Mouse (Mus musculus) Muller cell, postnatal 12 days (primary cell): ENCODE results near the gene Snx15.

ENCODE experiments used
- DNase-seq: peaks from one replicate; pipeline ENCODE4 v3.0.0-alpha.2; 2015; ENCODE audit errors: inconsistent ontology term

Snx15 gene

DNA sequence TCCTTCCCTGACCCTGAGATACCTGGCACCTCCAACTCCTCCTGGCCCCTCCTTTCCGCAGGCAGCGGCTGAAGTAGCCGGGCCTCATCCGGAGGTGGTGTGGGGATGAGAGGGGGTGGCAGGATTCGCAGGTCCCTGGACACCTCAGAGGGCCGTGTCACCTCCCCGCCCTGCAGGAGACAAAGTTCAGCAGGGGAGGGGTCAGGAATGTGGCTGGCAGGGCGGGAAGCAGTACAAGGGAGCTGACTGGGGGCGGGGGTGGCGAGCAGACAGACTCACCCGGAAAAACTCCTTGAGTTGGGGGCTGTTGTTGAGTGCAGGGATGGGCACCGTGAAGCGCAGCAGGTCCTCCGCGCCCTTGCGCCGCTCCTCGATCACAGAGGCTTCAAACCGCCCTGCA lies 6.3 kb downstream of the Snx15 start:
- no peak for DNase-seq

- no peak for DNase-seq
Observed at GRCm38 (mm10) chr19:6118677-6119185, 9.4 kb downstream of the Snx15 start.

- DNase-seq, result peak; percentile 94
Observed at GRCm38 (mm10) chr19:6117986-6118676, 10.0 kb downstream of the Snx15 start, which contains the start of gene Sac3d1. TSS of gene Sac3d1 (minus strand) at chr19:6118650.

- DNase-seq, result peak; percentile 29
Observed at GRCm38 (mm10) chr19:6117346-6117985, 10.6 kb downstream of the Snx15 start.

DNA sequence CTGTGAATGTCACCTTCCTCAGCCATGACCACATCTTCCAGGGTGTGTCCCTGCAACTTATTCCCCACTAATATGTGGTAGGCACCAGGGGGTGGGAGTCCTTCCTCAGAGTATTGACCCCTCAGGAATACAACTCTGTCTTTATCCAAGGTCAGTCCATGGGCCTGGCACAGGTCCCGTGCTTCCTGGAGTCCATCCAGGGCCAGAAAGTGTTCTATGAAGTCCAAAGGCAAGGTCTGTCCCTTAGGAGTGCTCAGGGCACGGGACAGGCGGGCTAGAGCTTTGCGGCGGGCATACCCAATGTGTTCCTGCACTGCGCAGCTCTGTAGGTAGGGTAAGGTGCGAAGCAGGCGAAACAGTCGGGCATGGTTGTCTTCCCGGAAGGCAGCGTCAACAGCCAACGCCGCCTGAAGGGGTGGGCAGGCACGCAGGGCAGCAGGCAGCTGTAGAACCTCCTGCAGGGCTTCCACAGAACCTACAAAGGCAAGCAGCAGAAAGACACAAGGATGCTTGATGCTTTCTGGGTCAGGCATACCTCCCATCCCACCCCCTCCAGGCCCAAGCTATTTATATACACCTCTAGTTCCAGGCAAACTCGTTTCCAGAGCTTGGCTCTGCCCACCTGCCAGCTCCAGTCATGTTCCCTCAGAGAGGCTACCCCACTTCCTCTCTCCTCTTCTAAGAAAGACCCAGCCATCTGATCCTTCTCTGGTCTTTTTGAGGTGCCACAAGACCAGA lies 11.8 kb downstream of the Snx15 start:
- no peak for DNase-seq

DNA sequence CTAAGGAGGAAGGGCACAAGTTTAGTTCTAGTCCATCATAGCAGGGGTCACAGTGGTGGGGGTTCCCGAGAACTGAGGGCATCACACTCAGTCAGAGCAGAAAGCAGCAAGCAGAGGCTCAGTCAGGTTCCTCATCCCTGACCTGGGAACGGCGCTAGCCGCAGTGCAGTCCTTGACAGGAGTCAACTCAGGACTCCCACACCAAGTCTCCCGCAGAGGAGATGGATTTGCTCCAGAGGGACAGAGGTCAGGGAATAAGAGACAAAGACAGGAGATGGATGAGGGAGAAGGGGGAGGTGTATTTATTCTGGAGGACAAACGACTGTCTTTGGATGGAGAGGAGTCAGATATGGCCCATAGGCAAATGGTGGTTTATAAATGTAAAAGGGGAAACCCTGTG lies 15.0 kb downstream of the Snx15 start:
- no peak for DNase-seq

DNA sequence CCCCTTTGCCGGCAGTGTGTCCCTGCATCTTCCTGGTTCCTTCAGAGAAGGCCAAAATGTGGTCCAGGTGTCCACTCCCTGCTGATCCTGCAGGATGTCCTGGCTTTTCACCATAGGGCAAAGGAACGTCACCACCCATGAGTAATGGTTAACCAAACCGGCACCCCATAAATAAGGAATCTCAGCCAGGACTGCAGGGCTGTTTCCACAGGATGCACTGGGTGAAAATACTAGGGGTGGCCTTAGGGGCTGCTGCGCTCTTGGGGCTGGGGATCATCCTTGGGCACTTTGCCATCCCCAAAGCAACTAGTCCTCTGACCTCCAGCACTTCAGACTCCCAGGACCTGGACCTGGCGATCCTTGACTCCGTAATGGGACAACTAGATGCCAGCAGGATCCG lies 22.5 kb downstream of the Snx15 start, which contains the start of gene Naaladl1:
Naaladl1 (plus strand) TSS at position 197 of the 400 bp plus-strand sequence.
- DNase-seq, result no peak

GRCm38 (mm10) chr19:6104476-6104875 lies 23.6 kb downstream of the Snx15 start:
- no peak for DNase-seq

DNA sequence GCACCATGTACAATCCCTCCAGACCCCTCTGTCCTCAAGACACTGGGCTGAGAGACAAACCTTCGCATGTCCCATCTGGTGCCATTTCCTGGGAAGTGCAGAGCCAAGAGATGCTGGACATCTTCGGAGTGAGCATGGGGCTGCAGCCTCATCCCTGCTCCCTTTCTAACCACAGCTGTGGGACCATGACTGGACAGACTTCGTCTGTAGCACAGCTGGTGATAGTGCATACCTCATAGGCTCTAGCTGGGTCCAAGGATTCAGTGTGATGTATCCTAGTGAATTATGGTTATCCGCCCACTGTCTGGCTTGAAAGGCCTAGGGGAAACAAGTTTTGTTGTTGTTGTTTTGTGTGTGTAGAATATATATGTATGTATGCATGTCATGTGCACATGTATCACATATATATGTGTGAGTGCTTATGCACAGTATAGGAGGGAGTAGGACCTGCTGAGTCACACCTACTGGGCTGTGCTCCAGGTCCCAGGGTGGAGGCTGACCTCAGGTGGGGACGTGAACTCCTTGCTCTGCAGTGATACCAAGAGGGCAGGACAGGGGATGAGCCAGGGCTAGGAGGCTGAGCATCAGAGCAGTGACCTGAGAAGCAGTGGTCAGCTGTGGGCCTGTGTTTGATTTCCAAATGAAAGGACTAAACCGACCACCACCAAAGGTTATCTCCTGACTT lies 25.8 kb downstream of the Snx15 start:
- DNase-seq, result no peak

GRCm38 (mm10) chr19:6101186-6101585 lies 26.9 kb downstream of the Snx15 start:
- no peak for DNase-seq

DNA sequence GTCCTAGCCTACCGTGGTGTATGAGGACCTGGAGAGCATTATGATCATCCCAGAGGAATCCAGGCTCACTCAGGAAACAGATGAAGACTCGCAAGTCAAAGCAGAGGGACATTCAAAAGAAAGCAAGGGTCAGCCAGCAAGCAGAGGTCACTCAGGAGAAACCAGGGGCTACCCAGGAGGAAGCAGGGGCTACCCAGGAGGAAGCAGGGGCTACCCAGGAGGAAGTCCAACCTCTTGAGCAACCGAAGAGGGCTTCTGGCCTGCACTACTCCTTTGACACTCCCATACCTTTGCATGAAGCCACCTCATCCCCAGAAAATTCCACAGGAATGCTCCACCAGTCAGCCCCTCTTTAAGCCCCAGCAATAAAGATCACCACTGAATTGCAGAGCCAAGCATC lies 30.3 kb downstream of the Snx15 start:
- no peak for DNase-seq

DNA sequence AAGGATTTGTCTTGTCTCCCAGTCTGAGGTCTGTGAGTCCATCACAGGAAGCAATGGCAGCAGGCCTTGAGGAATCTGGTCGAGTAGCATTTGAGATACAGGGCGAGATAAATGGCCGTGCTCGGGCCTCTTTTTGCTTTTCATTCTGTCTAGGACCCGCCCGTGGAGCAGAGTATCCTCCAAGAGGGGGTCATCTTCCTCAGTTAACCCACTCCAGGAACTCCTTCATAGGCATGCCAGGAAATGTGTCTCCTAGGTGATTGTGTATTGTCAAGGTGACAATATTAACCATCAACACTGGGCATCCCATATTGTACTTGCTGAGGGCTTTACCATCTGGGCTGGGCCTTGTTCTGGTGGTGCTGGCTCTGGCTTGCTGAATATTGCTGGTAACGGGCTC lies 34.0 kb downstream of the Snx15 start, which contains the start of gene AC131692.1:
AC131692.1 (plus strand) TSS at position 301 of the 400 bp plus-strand sequence.
- no peak for DNase-seq

DNA sequence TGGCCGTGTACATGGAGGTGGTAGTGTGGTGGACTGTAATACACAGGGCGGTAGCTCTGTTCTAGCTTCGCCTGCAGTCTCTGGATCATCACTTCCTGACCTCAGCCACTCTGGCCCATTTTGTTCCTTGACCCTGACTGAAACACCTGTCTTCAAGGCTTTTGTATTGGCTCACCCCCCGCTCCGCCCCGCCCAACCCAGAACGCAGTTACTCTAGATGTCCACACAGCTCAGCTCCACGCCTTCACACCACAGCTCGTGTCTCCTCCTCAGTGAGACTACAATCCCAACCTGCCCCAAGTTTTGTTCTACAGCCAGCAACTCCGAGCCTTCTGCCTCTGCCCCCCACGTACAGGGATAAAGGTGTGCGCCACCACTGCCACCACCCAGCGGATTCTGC lies 39.3 kb downstream of the Snx15 start:
- DNase-seq, result no peak

- peak; percentile 85 for DNase-seq
Observed at GRCm38 (mm10) chr19:6085417-6085879, 42.7 kb downstream of the Snx15 start.

- DNase-seq, result peak; percentile 98
Observed at GRCm38 (mm10) chr19:6084478-6085248, 43.4 kb downstream of the Snx15 start, which contains the start of the genes Zfpl1 and Cdca5. TSS of gene Zfpl1 (minus strand) at chr19:6084956. TSS of gene Cdca5 (plus strand) at chr19:6084983.

- DNase-seq, result no peak
Observed at GRCm38 (mm10) chr19:6082156-6082555, 45.9 kb downstream of the Snx15 start, which contains the start of gene Gm28374. TSS of gene Gm28374 (minus strand) at chr19:6082256.

DNA sequence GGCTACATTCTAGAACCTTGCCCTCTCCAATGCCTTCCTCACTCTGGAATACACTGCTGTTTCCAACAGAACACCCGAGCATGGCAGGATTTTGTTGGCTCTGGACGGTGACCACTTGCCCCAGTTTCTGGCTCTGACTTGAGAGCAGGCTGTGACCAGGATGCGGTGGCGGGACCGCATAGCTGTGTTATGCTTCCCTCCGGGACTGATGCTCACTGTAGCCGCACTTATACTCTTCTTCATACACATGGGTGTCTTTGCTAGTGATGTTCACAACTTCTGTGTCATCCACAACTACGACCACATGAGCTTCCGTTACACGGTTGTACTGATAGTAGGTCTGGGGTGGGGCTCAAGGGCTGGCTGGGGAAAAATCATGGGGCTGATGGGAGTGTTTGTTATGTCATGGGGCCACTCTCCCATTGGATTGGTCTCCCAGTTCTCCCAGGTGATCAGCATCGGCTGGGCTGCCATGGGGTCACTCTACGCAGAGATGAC lies 48.1 kb downstream of the Snx15 start, which contains the start of gene Tmem262:
Tmem262 (plus strand) TSS at position 51 of the 498 bp plus-strand sequence.
- DNase-seq, result no peak

DNA sequence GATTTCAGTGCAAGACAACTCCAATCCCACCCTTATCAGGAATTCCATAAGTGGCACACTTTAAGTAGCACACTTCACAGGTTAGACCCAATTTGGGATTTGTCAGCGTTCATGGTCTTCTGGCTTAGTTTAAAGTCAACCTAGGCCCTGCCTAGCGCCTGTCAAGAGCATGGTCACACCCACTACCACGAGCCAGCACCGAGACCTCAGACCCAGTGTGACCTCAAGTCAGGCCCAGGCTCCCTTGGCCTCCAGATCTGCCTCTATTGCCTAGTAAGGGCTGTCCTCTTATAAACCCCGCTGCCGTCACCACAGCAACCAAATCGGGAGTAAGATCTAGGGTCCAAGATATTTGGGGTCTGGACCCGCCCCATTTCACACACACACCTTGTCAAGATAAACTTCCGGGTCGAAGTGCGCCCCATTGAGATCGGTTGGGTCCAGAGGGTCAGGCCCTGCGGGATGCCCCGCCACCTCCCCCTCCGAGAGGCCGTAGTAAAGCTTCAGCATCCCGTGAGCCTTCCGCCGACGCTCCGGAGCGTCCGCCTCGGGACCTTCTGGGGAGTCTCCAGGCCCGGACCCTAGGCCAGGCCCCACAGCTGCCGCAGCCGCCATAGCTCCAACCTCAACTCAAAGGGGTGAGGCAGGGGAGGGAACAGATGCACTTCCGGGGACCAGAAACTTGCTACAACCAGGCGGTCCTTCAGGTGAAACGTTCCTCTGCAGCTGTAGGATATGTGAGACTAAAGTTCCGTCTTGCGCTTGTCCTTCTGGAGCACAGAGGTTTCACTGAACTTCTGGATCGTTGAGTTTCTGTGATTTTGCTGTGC lies 51.3 kb downstream of the Snx15 start, which contains the start of gene Vps51:
Vps51 (minus strand) TSS at position 668 of the 830 bp plus-strand sequence.
- peak; percentile 94 for DNase-seq

- no peak for DNase-seq
Observed at GRCm38 (mm10) chr19:6073889-6074288, 54.2 kb downstream of the Snx15 start.
